Mouse (Mus musculus) left cerebral cortex, postnatal 14 days (tissue): ENCODE measurements at regions not wholly inside any gene's neighbourhood (a gene's known extent, or its start where the extent isn't known, plus 50 kb on each side); places are given as distances from the start of the nearest gene placed in this dataset.
A peak's percentile ranks its signal among the peaks of the same experiment; 100 is the strongest.

Experiments used
- DNase-seq, 2 experiments: peaks; one replicate each; pipeline ENCODE4 v3.0.0; 2021 to 2022; ENCODE audit warnings: low spot score in 2 of 2, mixed read lengths in 1 of 2
- intact Hi-C: fragments of 180-260 bp; cut with DNase I; formaldehyde crosslinking; loops from one replicate; pipeline ENCODE4 v1.15.1; 2025

DNA sequence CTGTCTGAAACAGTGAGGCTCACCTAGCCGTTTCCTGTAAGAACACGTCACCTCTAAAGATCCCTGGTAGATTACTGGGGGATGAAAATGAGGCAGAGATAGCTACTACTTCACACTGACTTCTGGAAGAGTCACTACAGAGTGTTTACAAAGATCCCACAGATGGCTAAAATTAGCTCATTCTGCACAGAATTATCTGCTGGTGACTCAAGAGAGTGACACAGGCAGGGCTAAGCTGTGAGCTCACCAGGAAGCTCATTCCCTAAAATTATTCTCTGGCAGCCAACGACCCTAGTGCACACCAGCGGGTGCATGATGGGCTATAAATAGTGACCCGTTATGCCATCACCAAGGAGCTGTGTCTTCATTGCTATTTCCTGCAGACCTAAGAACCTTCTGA, 53.2 kb upstream of the Ddah1 start:
- intact Hi-C loops = no loop called here
- peak in 1 of 2 experiments; percentile 45 for DNase-seq

- no peak for DNase-seq
- intact Hi-C loops = no loop called here
These were observed 54.3 kb upstream of the Ccn1 start for GRCm38 (mm10) chr3:145704054-145704453.

- intact Hi-C loops = no loop called here
- DNase-seq = peak in 1 of 2 experiments; percentile 17
These were observed 53.7 kb upstream of the Ccn1 start for GRCm38 (mm10) chr3:145703411-145703924.

DNA sequence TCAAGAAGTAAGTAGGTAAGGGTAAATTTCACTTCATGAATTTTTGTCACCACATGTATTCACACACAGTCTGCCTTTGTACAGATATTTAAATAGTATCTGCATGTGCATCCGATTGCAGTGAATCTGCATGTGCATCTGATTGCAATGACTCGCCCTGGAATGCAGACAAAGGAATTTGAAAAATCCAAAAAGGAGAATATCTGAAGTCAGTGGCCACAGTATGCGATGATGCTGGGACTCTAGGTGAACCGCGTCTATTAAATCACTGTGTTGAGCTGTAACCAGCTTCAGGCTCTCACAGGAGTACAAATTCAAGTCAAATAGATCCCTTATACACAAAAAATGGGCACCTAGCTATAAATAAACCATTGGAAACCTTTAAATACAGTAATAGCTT, 53.0 kb upstream of the Ccn1 start:
- DNase-seq = no peak
- intact Hi-C loops = no loop called here

DNA sequence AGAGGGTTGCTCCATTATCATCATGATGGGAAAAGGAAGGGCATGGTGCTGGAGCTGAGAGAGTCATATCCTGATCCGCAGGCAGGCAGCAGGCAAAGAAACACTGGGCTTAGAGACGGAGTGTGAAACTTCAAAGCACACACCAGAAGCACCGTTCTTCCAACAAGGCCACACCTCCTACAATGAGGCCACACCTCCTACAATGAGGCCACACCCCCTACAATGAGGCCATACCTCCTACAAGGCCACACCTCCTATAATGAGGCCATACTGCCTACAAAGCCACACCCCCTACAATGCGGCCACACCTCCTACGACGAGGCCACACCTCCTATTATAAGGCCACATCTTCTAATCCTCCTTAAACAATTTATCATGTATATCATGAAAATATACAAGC, 52.2 kb upstream of the Ccn1 start:
- intact Hi-C loops = no loop called here
- no peak for DNase-seq
